17 mouse cellular contexts compared by ENCODE assay signal in the genomic region with DNA sequence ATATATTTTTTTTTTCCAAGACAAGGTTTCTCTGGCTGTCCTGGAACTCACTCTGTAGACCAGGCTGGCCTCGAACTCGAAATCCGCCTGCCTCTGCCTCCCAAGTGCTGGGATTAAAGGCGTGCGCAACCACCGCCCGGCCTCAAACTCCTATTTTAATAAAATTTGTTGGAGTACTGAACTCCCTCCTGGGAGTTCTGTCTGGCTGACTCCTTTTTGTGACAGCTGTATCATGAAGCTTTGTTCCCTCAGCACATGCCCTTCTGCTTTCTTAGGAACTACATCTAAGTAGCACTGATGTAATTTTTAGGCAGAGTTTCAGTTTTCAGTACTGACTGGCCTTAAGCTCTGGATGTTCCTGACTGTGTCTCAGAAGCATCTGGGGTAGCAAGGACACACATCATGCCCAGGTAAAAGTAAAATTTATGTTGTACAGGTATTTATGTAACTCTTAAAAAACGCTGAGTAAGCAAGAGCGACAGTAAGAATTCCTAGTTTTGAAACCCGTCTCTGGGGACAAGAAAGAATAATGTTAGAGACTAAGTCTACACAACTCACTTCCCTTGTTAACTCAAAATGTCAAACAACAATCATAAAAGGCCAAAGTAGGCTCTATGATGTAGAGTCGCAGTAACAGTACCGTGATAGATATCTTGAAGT.
"Had no signal": no experiment of that assay in that cellular context is flagged by ENCODE, and none has a peak within 500 bp of the region (broad histone marks: within the 10 kb centered on the region; RNA-seq: fewer than 3 reads in every experiment).

No protein-coding gene starts in this region.

- H3K4me1 ChIP-seq: midbrain, embryonic 10.5 days; midbrain, embryonic 12.5 days; neural tube, embryonic 13.5 days; neural tube, embryonic 15.5 days had no signal

- H3K27me3 ChIP-seq: midbrain, embryonic 12.5 days; neural tube, embryonic 13.5 days; neural tube, embryonic 15.5 days had no signal

- H3K27ac ChIP-seq: midbrain, embryonic 10.5 days; midbrain, embryonic 12.5 days; neural tube, embryonic 13.5 days; neural tube, embryonic 15.5 days had no signal

- H3K9me3 ChIP-seq: midbrain, embryonic 10.5 days; midbrain, embryonic 12.5 days; neural tube, embryonic 15.5 days had no signal

- H3K9ac ChIP-seq: lung, embryonic 14.5 days; midbrain, embryonic 12.5 days; neural tube, embryonic 13.5 days; neural tube, embryonic 15.5 days had no signal

- DNase-seq: lung, embryonic 14.5 days; lung, postnatal 10 days; lung, postnatal 4 days; midbrain, embryonic 14.5 days; retina, postnatal 1 day; right cerebral cortex, adult 18-20 months; right cerebral cortex, postnatal 25 days; right cerebral cortex, postnatal 4 days; spleen, adult 18-20 months; thymus, adult 18-20 months; thymus, postnatal 14 days; thymus, postnatal 36 days had no signal

- H3K4me3 ChIP-seq: midbrain, embryonic 10.5 days; midbrain, embryonic 12.5 days; myocyte; neural tube, embryonic 13.5 days; neural tube, embryonic 15.5 days had no signal
